ENCODE assay signal across 19 mouse cellular contexts in the genomic region with DNA sequence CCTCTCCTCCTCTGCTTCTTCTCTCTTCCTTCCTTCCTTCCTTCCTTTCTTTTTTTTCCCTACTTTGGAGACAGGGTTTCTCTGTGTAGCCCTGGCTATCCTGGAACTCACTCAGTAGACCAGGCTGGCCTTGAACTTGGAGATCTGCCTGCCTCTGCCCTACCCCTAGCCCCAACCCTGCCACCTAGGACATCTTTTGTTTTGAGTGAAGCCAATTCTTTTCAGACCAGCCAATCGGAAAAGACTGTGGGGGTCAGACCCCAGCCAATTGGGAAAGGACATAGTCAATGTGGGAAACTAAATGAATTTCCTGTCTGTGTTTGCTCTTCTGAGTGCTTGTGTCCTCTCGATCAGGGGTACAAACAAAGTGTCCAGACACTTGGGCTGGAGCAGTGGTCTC. TPM values are rescaled to one million over a fixed set of nuclear protein-coding genes. Genes with fewer than 3 reads are reported as not detected.
DNase-seq lines count a peak whose midpoint lies in the region; ATAC-seq and TF ChIP-seq lines count a peak whose summit lies in the region.
"Had no signal": no experiment of that assay in that cellular context is flagged by ENCODE, and none has a peak within 500 bp of the region (broad histone marks: within the 10 kb centered on the region; RNA-seq: fewer than 3 reads in every experiment).

No protein-coding gene starts in this region.

- no peaks in the 10 kb centered on the region for H3K36me3 ChIP-seq in forebrain, embryonic 10.5 days (replicated peaks)
- no peaks in the 10 kb centered on the region for H3K36me3 ChIP-seq in forebrain, embryonic 11.5 days (ENCODE audit: control insufficient read depth, insufficient read depth, low read length)
- no peaks in the 10 kb centered on the region for H3K36me3 ChIP-seq in hindbrain, embryonic 10.5 days
- no peaks in the 10 kb centered on the region for H3K36me3 ChIP-seq in hindbrain, postnatal 0 days (ENCODE audit: insufficient read depth, low read length)
- H3K36me3 ChIP-seq in ES-E14 (ENCODE audit: control insufficient read depth, insufficient read depth, low read length, poor library complexity, severe bottlenecking), result no peaks in the 10 kb centered on the region
- no peaks in the 10 kb centered on the region for H3K36me3 ChIP-seq in liver, embryonic 12.5 days
- H3K36me3 ChIP-seq in neural tube, embryonic 15.5 days, result no peaks in the 10 kb centered on the region
- H3K36me3 ChIP-seq: hindbrain, embryonic 15.5 days; limb, embryonic 15.5 days had no signal

- H3K27ac ChIP-seq in forebrain, embryonic 10.5 days, result peak overlapping the region; percentile 65
- H3K27ac ChIP-seq in forebrain, embryonic 11.5 days (ENCODE audit: low read depth, low read length), result no peak overlapping the region
- peak overlapping the region; percentile 42 for H3K27ac ChIP-seq in hindbrain, embryonic 10.5 days
- no peak overlapping the region for H3K27ac ChIP-seq in hindbrain, postnatal 0 days
- H3K27ac ChIP-seq in ES-E14 (ENCODE audit: insufficient read depth, low read depth, low read length, poor library complexity, severe bottlenecking), result peak overlapping the region; percentile 26; the same call in 1 of the 2 replicates
- H3K27ac ChIP-seq in liver, embryonic 12.5 days, result peak overlapping the region; percentile 99
- no peak overlapping the region for H3K27ac ChIP-seq in neural tube, embryonic 15.5 days (replicated peaks)
- H3K27ac ChIP-seq: hindbrain, embryonic 15.5 days; limb, embryonic 15.5 days had no signal

- H3K27me3 ChIP-seq in forebrain, embryonic 10.5 days (ENCODE audit: poor library complexity, severe bottlenecking), result peaks cover 10% of the 10 kb centered on the region; the same call in 1 of the 2 replicates
- no peaks in the 10 kb centered on the region for H3K27me3 ChIP-seq in forebrain, embryonic 11.5 days (ENCODE audit: control insufficient read depth, insufficient read depth, low read length)
- no peaks in the 10 kb centered on the region for H3K27me3 ChIP-seq in hindbrain, embryonic 10.5 days (ENCODE audit: insufficient read depth, poor library complexity, severe bottlenecking)
- H3K27me3 ChIP-seq in hindbrain, postnatal 0 days (ENCODE audit: insufficient read depth, low read length), result no peaks in the 10 kb centered on the region
- peaks cover 17% of the 10 kb centered on the region for H3K27me3 ChIP-seq in liver, embryonic 12.5 days (replicated peaks)
- no peaks in the 10 kb centered on the region for H3K27me3 ChIP-seq in neural tube, embryonic 15.5 days (replicated peaks)
- H3K27me3 ChIP-seq: hindbrain, embryonic 15.5 days; limb, embryonic 15.5 days had no signal

- DNase-seq in forebrain, embryonic 10.5 days (ENCODE audit: extremely low spot score, low spot score), result no peak
- DNase-seq in forebrain, embryonic 11.5 days (ENCODE audit: low spot score), result no peak
- DNase-seq in hindbrain, embryonic 10.5 days (ENCODE audit: low spot score), result no peak
- no peak for DNase-seq in hindbrain, postnatal 0 days (ENCODE audit: low spot score)
- no peak for DNase-seq in ES-E14 (ENCODE audit: low read depth, low spot score)
- DNase-seq in urinary bladder, adult 18-20 months (ENCODE audit: low spot score in 2 of 2), result no peak
- DNase-seq: adrenal gland, postnatal 25 days; cerebellum, adult 2 months; gastrocnemius, postnatal 14 days; kidney, adult 8-10 months; kidney, postnatal 36 days; lung, postnatal 4 days; right cerebral cortex, postnatal 4 days; thymus, postnatal 25 days had no signal

- peaks cover 12% of the 10 kb centered on the region; the same call in 1 of the 2 replicates for H3K9me3 ChIP-seq in forebrain, embryonic 10.5 days
- H3K9me3 ChIP-seq in forebrain, embryonic 11.5 days (ENCODE audit: control insufficient read depth, low read length), result no peaks in the 10 kb centered on the region; the same call in 1 of the 2 replicates
- H3K9me3 ChIP-seq in hindbrain, embryonic 10.5 days, result peaks cover 8% of the 10 kb centered on the region
- no peaks in the 10 kb centered on the region for H3K9me3 ChIP-seq in hindbrain, postnatal 0 days (ENCODE audit: low read length)
- H3K9me3 ChIP-seq in ES-E14 (ENCODE audit: control insufficient read depth, insufficient read depth, low read depth, low read length), result no peaks in the 10 kb centered on the region
- peaks cover 8% of the 10 kb centered on the region for H3K9me3 ChIP-seq in liver, embryonic 12.5 days (replicated peaks)
- no peaks in the 10 kb centered on the region for H3K9me3 ChIP-seq in neural tube, embryonic 15.5 days (replicated peaks)
- H3K9me3 ChIP-seq: hindbrain, embryonic 15.5 days; limb, embryonic 15.5 days had no signal

- in situ Hi-C loops in ES-E14 (cut with MboI; ENCODE audit: low sequenced_read_pairs in 2 of 2, unreplicated experiment in 2 of 2), result no loop called here

- H3K4me2 ChIP-seq in forebrain, embryonic 11.5 days (ENCODE audit: low read depth, low read length, severe bottlenecking), result no peak overlapping the region
- H3K4me2 ChIP-seq in hindbrain, postnatal 0 days (ENCODE audit: low read depth, low read length), result no peak overlapping the region
- peak overlapping the region; percentile 59 for H3K4me2 ChIP-seq in liver, embryonic 12.5 days
- no peak overlapping the region for H3K4me2 ChIP-seq in neural tube, embryonic 15.5 days
- H3K4me2 ChIP-seq: hindbrain, embryonic 15.5 days; limb, embryonic 15.5 days; midbrain, embryonic 11.5 days had no signal

- 77% methylated on average over 2 of the region's 2 CpGs for WGBS in forebrain, embryonic 10.5 days
- WGBS in forebrain, embryonic 11.5 days, result 84% methylated on average over 2 of the region's 2 CpGs
- 69% methylated on average over 2 of the region's 2 CpGs for WGBS in hindbrain, embryonic 10.5 days
- 54% methylated on average over 2 of the region's 2 CpGs for WGBS in hindbrain, postnatal 0 days
- WGBS in liver, embryonic 12.5 days (ENCODE audit: insufficient replicate concordance), result 54% methylated on average over 2 of the region's 2 CpGs
- 76% methylated on average over 2 of the region's 2 CpGs for WGBS in neural tube, embryonic 15.5 days

- no peak for TF ChIP-seq CTCF in hindbrain, postnatal 0 days (IDR thresholded peaks at IDR 0.05; ENCODE audit: low read depth)

- H3K9ac ChIP-seq in forebrain, embryonic 11.5 days (ENCODE audit: low read length), result no peak overlapping the region
- H3K9ac ChIP-seq in hindbrain, postnatal 0 days (replicated peaks; ENCODE audit: low read length), result no peak overlapping the region
- no peak overlapping the region; the same call in 1 of the 2 replicates for H3K9ac ChIP-seq in ES-E14 (ENCODE audit: insufficient read depth, low read depth, low read length, poor library complexity, severe bottlenecking)
- peak overlapping the region; percentile 85 for H3K9ac ChIP-seq in liver, embryonic 12.5 days
- H3K9ac ChIP-seq in neural tube, embryonic 15.5 days (replicated peaks), result no peak overlapping the region
- H3K9ac ChIP-seq: hindbrain, embryonic 15.5 days; limb, embryonic 15.5 days had no signal

- H3K4me1 ChIP-seq in forebrain, embryonic 10.5 days, result peaks cover 67% of the 10 kb centered on the region
- H3K4me1 ChIP-seq in forebrain, embryonic 11.5 days (replicated peaks; ENCODE audit: control insufficient read depth, insufficient read depth, low read length), result peaks cover 12% of the 10 kb centered on the region
- peaks cover 63% of the 10 kb centered on the region for H3K4me1 ChIP-seq in hindbrain, embryonic 10.5 days (replicated peaks)
- peaks cover 9% of the 10 kb centered on the region; the same call in 1 of the 2 replicates for H3K4me1 ChIP-seq in hindbrain, postnatal 0 days (ENCODE audit: insufficient read depth, low read length)
- H3K4me1 ChIP-seq in ES-E14 (ENCODE audit: control insufficient read depth in 2 of 2, insufficient read depth in 2 of 2, low read length in 2 of 2, poor library complexity in 1 of 2), result peaks cover 14 to 24% of the 10 kb centered on the region in 2 experiments
- H3K4me1 ChIP-seq in liver, embryonic 12.5 days, result peaks cover 85% of the 10 kb centered on the region
- H3K4me1 ChIP-seq in neural tube, embryonic 15.5 days, result peaks cover 19% of the 10 kb centered on the region

- ATAC-seq in forebrain, embryonic 11.5 days (replicated peaks; ENCODE audit: low FRiP score), result no peak
- no peak for ATAC-seq in hindbrain, postnatal 0 days
- no peak for ATAC-seq in liver, embryonic 12.5 days
- ATAC-seq in neural tube, embryonic 15.5 days (ENCODE audit: low FRiP score), result no peak

- H3K4me3 ChIP-seq in forebrain, embryonic 10.5 days, result no peak overlapping the region
- no peak overlapping the region for H3K4me3 ChIP-seq in forebrain, embryonic 11.5 days (ENCODE audit: low read depth, low read length)
- no peak overlapping the region for H3K4me3 ChIP-seq in hindbrain, embryonic 10.5 days
- H3K4me3 ChIP-seq in hindbrain, postnatal 0 days (ENCODE audit: low read length), result no peak overlapping the region
- H3K4me3 ChIP-seq in ES-E14 (ENCODE audit: insufficient read depth in 1 of 2, low read depth in 1 of 2, low read length in 2 of 2, poor library complexity in 1 of 2, severe bottlenecking in 1 of 2), result no peak overlapping the region
- no peak overlapping the region for H3K4me3 ChIP-seq in liver, embryonic 12.5 days
- no peak overlapping the region for H3K4me3 ChIP-seq in neural tube, embryonic 15.5 days (replicated peaks)
- H3K4me3 ChIP-seq: hindbrain, embryonic 15.5 days; limb, embryonic 15.5 days had no signal

TF ChIP-seq in ES-E14, 5 proteins besides CTCF, POLR2A, EP300 and RAD21:
- TF ChIP-seq MAFK (IDR thresholded peaks at IDR 0.05; ENCODE audit: insufficient read depth, low read depth, low read length) (no peak), ZC3H11A (IDR thresholded peaks at IDR 0.05; ENCODE audit: borderline replicate concordance, low read depth, low read length) (no peak), HCFC1 (IDR thresholded peaks at IDR 0.05; ENCODE audit: borderline replicate concordance, insufficient read depth, low read length) (no peak), CHD2 (IDR thresholded peaks at IDR 0.05; ENCODE audit: low read depth, low read length) (no peak), ZNF384 (IDR thresholded peaks at IDR 0.05; ENCODE audit: low read depth, low read length) (no peak)

RNA-seq across cellular contexts. Expression of a gene that starts 42.0 kb away (rescaled TPM):
- 32.2 and 33.1 TPM in 2 replicates for polyA plus RNA-seq in forebrain, embryonic 10.5 days (2016; fragmentation: Nextera tagmentation; extraction: Ambion mirVana)
- polyA plus RNA-seq in forebrain, embryonic 11.5 days (2014; fragmentation: Nextera tagmentation; extraction: Ambion mirVana), result 21.1 and 22.5 TPM in 2 replicates
- 25.0 and 30.5 TPM in 2 replicates for polyA plus RNA-seq in hindbrain, embryonic 10.5 days (2016; fragmentation: Nextera tagmentation; extraction: Ambion mirVana)
- 15.4 and 18.9 TPM in 2 replicates for total RNA-seq in hindbrain, postnatal 0 days (2014; rRNA removed)
- 14.6 and 16.8 TPM in 2 replicates for polyA plus RNA-seq in hindbrain, postnatal 0 days (2015; fragmentation: Nextera tagmentation; extraction: Ambion mirVana)
- total RNA-seq in ES-E14 (2012; rRNA removed), result 75.3 and 82.0 TPM in 2 replicates
- 112 and 114 TPM in 2 replicates for polyA plus RNA-seq in liver, embryonic 12.5 days (2016; fragmentation: Nextera tagmentation; extraction: Ambion mirVana)
- 9.0 and 15.8 TPM in 2 replicates for polyA plus RNA-seq in neural tube, embryonic 15.5 days (2015; fragmentation: Nextera tagmentation; extraction: Ambion mirVana)

Comparison
In these comparisons a context has a peak if more than half of its experiments do, and no peak if none do; other contexts are left out.
1. H3K27ac ChIP-seq: peak in forebrain, embryonic 10.5 days (single experiment), hindbrain, embryonic 10.5 days (single experiment), ES-E14 (single experiment) and liver, embryonic 12.5 days (single experiment); none in forebrain, embryonic 11.5 days (single experiment), hindbrain, postnatal 0 days (single experiment) and neural tube, embryonic 15.5 days (single experiment).